Mouse (Mus musculus) liver, adult 2 months (tissue): ENCODE data around the gene Txnrd3.

Experiments
- CTCF ChIP-seq: fragments of 200-500 bp; IDR thresholded peaks from 2 replicates; pipeline ENCODE4 v1.5.1; 2011; ENCODE audit warnings: low read depth, low read length, control low read depth
- POLR2A ChIP-seq: fragments of 200-500 bp; IDR thresholded peaks from 2 replicates; pipeline ENCODE4 v1.6.1; 2011; ENCODE audit warnings: low read length, control low read depth; ENCODE audit not compliant: insufficient read depth; ENCODE audit errors: extremely low read depth

DNA sequence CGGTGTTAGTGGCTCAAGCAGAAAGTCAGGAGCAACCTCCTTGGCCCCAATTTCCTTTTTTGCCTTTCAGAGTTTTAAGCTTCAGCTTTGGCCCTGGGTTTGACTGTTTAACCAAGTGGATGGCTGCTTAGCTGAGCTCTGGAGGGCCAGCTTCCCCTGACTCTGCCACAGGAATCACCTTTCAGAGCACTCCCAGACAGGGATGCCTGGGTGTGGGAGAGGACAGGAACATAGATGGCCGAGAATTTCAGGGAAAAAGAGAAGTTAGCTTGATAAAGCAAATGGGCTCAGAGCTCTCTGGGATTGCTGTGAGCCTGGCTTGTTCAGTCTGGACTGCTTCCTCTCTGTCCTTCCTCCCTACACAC lies 29.7 kb upstream of the Txnrd3 start:
- no peak for TF ChIP-seq CTCF
- no peak for TF ChIP-seq POLR2A
